Mouse (Mus musculus): Measurements from ENCODE around the gene Zfp286.

Gene Zfp286

GRCm38 (mm10) chr11:62788935-62789616, at the start of gene Zfp286:
Zfp286 (minus strand) TSS chr11:62789462.
- DNase-seq (ENCODE audit: low spot score in 2 of 2), result peak; percentile 67 to 74

- no peak for DNase-seq (ENCODE audit: low spot score in 2 of 2)
Measured at GRCm38 (mm10) chr11:62831906-62832305, 42.6 kb upstream of the Zfp286 start.

GRCm38 (mm10) chr11:62830387-62830786, 41.1 kb upstream of the Zfp286 start:
- no peak for DNase-seq (ENCODE audit: low spot score in 2 of 2)

GRCm38 (mm10) chr11:62827911-62828310, 38.6 kb upstream of the Zfp286 start:
- DNase-seq (ENCODE audit: low spot score in 2 of 2), result no peak

- no peak for DNase-seq (ENCODE audit: low spot score in 2 of 2)
Measured at GRCm38 (mm10) chr11:62827135-62827534, 37.9 kb upstream of the Zfp286 start.

GRCm38 (mm10) chr11:62826106-62826733, 37.0 kb upstream of the Zfp286 start:
- DNase-seq (ENCODE audit: low spot score in 2 of 2), result no peak

GRCm38 (mm10) chr11:62825222-62826105, 36.2 kb upstream of the Zfp286 start:
- DNase-seq (ENCODE audit: low spot score in 2 of 2), result no peak

- DNase-seq (ENCODE audit: low spot score in 2 of 2), result no peak
Measured at GRCm38 (mm10) chr11:62824211-62824610, 34.9 kb upstream of the Zfp286 start.

- peak; percentile 11 to 15 for DNase-seq (ENCODE audit: low spot score in 2 of 2)
Measured at GRCm38 (mm10) chr11:62821893-62822292, 32.6 kb upstream of the Zfp286 start.

- DNase-seq (ENCODE audit: low spot score in 2 of 2), result peak; percentile 26 to 31
Measured at GRCm38 (mm10) chr11:62820661-62821437, 31.6 kb upstream of the Zfp286 start.

- peak; percentile 48 to 63 for DNase-seq (ENCODE audit: low spot score in 2 of 2)
Measured at GRCm38 (mm10) chr11:62820059-62820541, 30.8 kb upstream of the Zfp286 start, which contains the start of gene Trim16. Trim16 (plus strand) TSS chr11:62820231.

GRCm38 (mm10) chr11:62819059-62819686, 29.9 kb upstream of the Zfp286 start:
- DNase-seq (ENCODE audit: low spot score in 2 of 2), result no peak

- DNase-seq (ENCODE audit: low spot score in 2 of 2), result no peak
Measured at GRCm38 (mm10) chr11:62816591-62816990, 27.3 kb upstream of the Zfp286 start.

GRCm38 (mm10) chr11:62815438-62815837, 26.2 kb upstream of the Zfp286 start:
- no peak for DNase-seq (ENCODE audit: low spot score in 2 of 2)

GRCm38 (mm10) chr11:62814625-62815024, 25.4 kb upstream of the Zfp286 start:
- no peak for DNase-seq (ENCODE audit: low spot score in 2 of 2)

GRCm38 (mm10) chr11:62813970-62814624, 24.8 kb upstream of the Zfp286 start:
- no peak for DNase-seq (ENCODE audit: low spot score in 2 of 2)

- no peak for DNase-seq (ENCODE audit: low spot score in 2 of 2)
Measured at GRCm38 (mm10) chr11:62813497-62813896, 24.2 kb upstream of the Zfp286 start.

GRCm38 (mm10) chr11:62812268-62812667, 23.0 kb upstream of the Zfp286 start:
- DNase-seq (ENCODE audit: low spot score in 2 of 2), result no peak

GRCm38 (mm10) chr11:62809201-62809600, 19.9 kb upstream of the Zfp286 start:
- no peak for DNase-seq (ENCODE audit: low spot score in 2 of 2)

- DNase-seq (ENCODE audit: low spot score in 2 of 2), result no peak
Measured at GRCm38 (mm10) chr11:62807965-62808364, 18.7 kb upstream of the Zfp286 start.

Measured in spleen, postnatal 36 days (tissue).